Mouse (Mus musculus): ENCODE data around the gene Kazald1.
A peak's percentile ranks its signal among the peaks of the same experiment; 100 is the strongest.

- TF ChIP-seq CTCF (IDR thresholded peaks at IDR 0.05; ENCODE audit: low read depth, low read length), result peak; percentile 0
- TF ChIP-seq POLR2A (IDR thresholded peaks at IDR 0.05; ENCODE audit: insufficient read depth, low read length), result no peak
These were observed 4.1 kb downstream of the Kazald1 start for GRCm38 (mm10) chr19:45078971-45079764.
